In genomic region chr17:25414917-25415316, GRCm38 (mm10) we compare ENCODE assay signal across 13 mouse cellular contexts. TPM values are rescaled to one million over a fixed set of nuclear protein-coding genes. Genes with fewer than 3 reads are reported as not detected.
DNase-seq lines count a peak whose midpoint lies in the region; ATAC-seq and TF ChIP-seq lines count a peak whose summit lies in the region.
"Had no signal": no experiment of that assay in that cellular context is flagged by ENCODE, and none has a peak within 500 bp of the region (broad histone marks: within the 10 kb centered on the region; RNA-seq: fewer than 3 reads in every experiment).

No protein-coding gene starts in this region.

- H3K9ac ChIP-seq in heart, embryonic 15.5 days, result no peak overlapping the region
- H3K9ac ChIP-seq in embryonic facial prominence, embryonic 13.5 days, result no peak overlapping the region
- H3K9ac ChIP-seq in midbrain, embryonic 11.5 days (ENCODE audit: low read length), result no peak overlapping the region; the same call in 1 of the 2 replicates

- H3K9me3 ChIP-seq in heart, embryonic 15.5 days (replicated peaks), result no peaks in the 10 kb centered on the region
- no peaks in the 10 kb centered on the region for H3K9me3 ChIP-seq in E14TG2a.4 (ENCODE audit: low read length)
- H3K9me3 ChIP-seq in embryonic facial prominence, embryonic 13.5 days, result no peaks in the 10 kb centered on the region
- no peaks in the 10 kb centered on the region for H3K9me3 ChIP-seq in midbrain, embryonic 11.5 days (ENCODE audit: control insufficient read depth, low read length)

- no peak overlapping the region for H3K4me2 ChIP-seq in heart, embryonic 15.5 days
- H3K4me2 ChIP-seq in embryonic facial prominence, embryonic 13.5 days, result 0 out of 2 replicates have a peak overlapping the region, but pooled peaks have one; percentile 36
- no peak overlapping the region for H3K4me2 ChIP-seq in midbrain, embryonic 11.5 days

- H3K36me3 ChIP-seq in heart, embryonic 15.5 days, result no peaks in the 10 kb centered on the region
- H3K36me3 ChIP-seq in E14TG2a.4 (ENCODE audit: insufficient read depth, low read length), result no peaks in the 10 kb centered on the region
- H3K36me3 ChIP-seq in embryonic facial prominence, embryonic 13.5 days, result 0 out of 2 replicates have a peak, but pooled peaks cover 5% of the 10 kb centered on the region
- H3K36me3 ChIP-seq in midbrain, embryonic 11.5 days (ENCODE audit: control insufficient read depth, insufficient read depth, low read length), result no peaks in the 10 kb centered on the region

- no peak for ATAC-seq in heart, embryonic 15.5 days (replicated peaks; ENCODE audit: insufficient number of reproducible peaks, insufficient read depth, low FRiP score, low read depth)
- ATAC-seq in embryonic facial prominence, embryonic 13.5 days (ENCODE audit: insufficient number of reproducible peaks, insufficient read depth, low FRiP score, low TSS enrichment, low read depth), result no peak
- ATAC-seq in midbrain, embryonic 11.5 days (ENCODE audit: low FRiP score), result no peak

- peaks cover 74% of the 10 kb centered on the region for H3K4me1 ChIP-seq in heart, embryonic 15.5 days (replicated peaks)
- H3K4me1 ChIP-seq in E14TG2a.4 (replicated peaks; ENCODE audit: low read depth, low read length), result peaks cover 31% of the 10 kb centered on the region
- H3K4me1 ChIP-seq in embryonic facial prominence, embryonic 13.5 days, result peaks cover 74% of the 10 kb centered on the region
- peaks cover 47% of the 10 kb centered on the region for H3K4me1 ChIP-seq in midbrain, embryonic 11.5 days (ENCODE audit: control insufficient read depth, insufficient read depth, low read length)

- 43% methylated on average over 3 of the region's 3 CpGs for WGBS in heart, embryonic 15.5 days
- 15% methylated on average over 3 of the region's 3 CpGs for WGBS in embryonic facial prominence, embryonic 13.5 days
- WGBS in midbrain, embryonic 11.5 days, result 39% methylated on average over 3 of the region's 3 CpGs

- H3K27ac ChIP-seq in heart, embryonic 15.5 days, result peak overlapping the region; percentile 41
- H3K27ac ChIP-seq in embryonic facial prominence, embryonic 13.5 days, result peak overlapping the region; percentile 83
- peak overlapping the region; percentile 77 for H3K27ac ChIP-seq in midbrain, embryonic 11.5 days (ENCODE audit: low read depth, low read length)
- H3K27ac ChIP-seq: macrophage had no signal

- no peaks in the 10 kb centered on the region for H3K27me3 ChIP-seq in heart, embryonic 15.5 days
- H3K27me3 ChIP-seq in E14TG2a.4 (ENCODE audit: insufficient read depth, low read length), result no peaks in the 10 kb centered on the region
- H3K27me3 ChIP-seq in embryonic facial prominence, embryonic 13.5 days, result no peaks in the 10 kb centered on the region
- no peaks in the 10 kb centered on the region; the same call in 1 of the 2 replicates for H3K27me3 ChIP-seq in midbrain, embryonic 11.5 days (ENCODE audit: control insufficient read depth, insufficient read depth, low read length)

- no peak for TF ChIP-seq CTCF in E14TG2a.4 (conservative IDR thresholded peaks at IDR 0.05; ENCODE audit: low read length)

- no peak for DNase-seq in heart, postnatal 4 days
- peak; percentile 86 for DNase-seq in midbrain, embryonic 11.5 days (ENCODE audit: low spot score, missing footprints)
- DNase-seq in cerebellum, postnatal 4 days (ENCODE audit: low spot score in 2 of 2), result no peak
- no peak for DNase-seq in adrenal gland, postnatal 36 days
- DNase-seq in frontal cortex, adult 2 months (ENCODE audit: extremely low spot score in 1 of 2, low spot score in 1 of 2), result no peak
- DNase-seq: thymus, postnatal 36 days had no signal

- no peak overlapping the region for H3K4me3 ChIP-seq in heart, embryonic 15.5 days
- H3K4me3 ChIP-seq in E14TG2a.4 (replicated peaks; ENCODE audit: low read length), result 0 out of 2 replicates have a peak overlapping the region, but pooled peaks have one; percentile 10
- no peak overlapping the region for H3K4me3 ChIP-seq in embryonic facial prominence, embryonic 13.5 days
- no peak overlapping the region for H3K4me3 ChIP-seq in midbrain, embryonic 11.5 days (ENCODE audit: low read depth, low read length)

RNA-seq across cellular contexts. Expression of gene Cacna1h, which starts 18.7 kb away (rescaled TPM):
- polyA plus RNA-seq in heart, embryonic 15.5 days (2015; fragmentation: Nextera tagmentation; extraction: Ambion mirVana), result 5.5 and 6.5 TPM in 2 replicates
- total RNA-seq in heart, postnatal 4 days (2021), result 10 to 100 TPM; 14.5 to 19.1 TPM
- 6.2 and 8.6 TPM in 2 replicates for polyA plus RNA-seq in embryonic facial prominence, embryonic 13.5 days (2015; fragmentation: Nextera tagmentation; extraction: Ambion mirVana)
- polyA plus RNA-seq in midbrain, embryonic 11.5 days (2014; fragmentation: Nextera tagmentation; extraction: Ambion mirVana), result 3.5 and 4.3 TPM in 2 replicates
- 10 to 100 TPM; 58.7 to 97.3 TPM for total RNA-seq in adrenal gland, postnatal 36 days (2021)
- 72.9 and 77.0 TPM in 2 replicates for polyA plus RNA-seq in frontal cortex, adult 2 months (2012; rRNA removed)
- polyA plus RNA-seq: macrophage had no signal

RNA-seq across cellular contexts. Expression of gene Tekt4, which starts 39.5 kb away (rescaled TPM):
- polyA plus RNA-seq in heart, embryonic 15.5 days (2015; fragmentation: Nextera tagmentation; extraction: Ambion mirVana), result 0.41 and 0.45 TPM in 2 replicates
- total RNA-seq in heart, postnatal 4 days (2021), result under 1 TPM in 1 of 2 experiments, not detected in 1; 0.26 TPM
- not detected in 2 replicates for polyA plus RNA-seq in embryonic facial prominence, embryonic 13.5 days (2015; fragmentation: Nextera tagmentation; extraction: Ambion mirVana)
- polyA plus RNA-seq in midbrain, embryonic 11.5 days (2014; fragmentation: Nextera tagmentation; extraction: Ambion mirVana), result 0.12 TPM in 1 of 2 replicates, not detected in the other
- total RNA-seq in adrenal gland, postnatal 36 days (2021), result not detected
- polyA plus RNA-seq in frontal cortex, adult 2 months (2012; rRNA removed), result 0.61 and 1.1 TPM in 2 replicates
- total RNA-seq: CH12.LX; gastrocnemius, postnatal 14 days had no signal
- polyA plus RNA-seq: macrophage had no signal

RNA-seq across cellular contexts. Expression of gene Tpsg1, which starts 45.8 kb away (rescaled TPM):
- polyA plus RNA-seq in heart, embryonic 15.5 days (2015; fragmentation: Nextera tagmentation; extraction: Ambion mirVana), result 0.20 and 0.89 TPM in 2 replicates
- total RNA-seq in heart, postnatal 4 days (2021), result under 1 TPM in 1 of 2 experiments, not detected in 1; 0.24 TPM
- 1.0 and 2.2 TPM in 2 replicates for polyA plus RNA-seq in embryonic facial prominence, embryonic 13.5 days (2015; fragmentation: Nextera tagmentation; extraction: Ambion mirVana)
- not detected in 2 replicates for polyA plus RNA-seq in midbrain, embryonic 11.5 days (2014; fragmentation: Nextera tagmentation; extraction: Ambion mirVana)
- not detected for total RNA-seq in adrenal gland, postnatal 36 days (2021)
- not detected in 2 replicates for polyA plus RNA-seq in frontal cortex, adult 2 months (2012; rRNA removed)
- total RNA-seq: CH12.LX; gastrocnemius, postnatal 14 days; left cerebral cortex, postnatal 4 days had no signal
- polyA plus RNA-seq: macrophage had no signal

RNA-seq across cellular contexts. Expression of gene Tpsb2, which starts 48.8 kb away (rescaled TPM):
- polyA plus RNA-seq in heart, embryonic 15.5 days (2015; fragmentation: Nextera tagmentation; extraction: Ambion mirVana), result 8.5 and 9.4 TPM in 2 replicates
- total RNA-seq in heart, postnatal 4 days (2021), result 10 to 100 TPM; 11.1 to 15.7 TPM
- 0.95 and 3.7 TPM in 2 replicates for polyA plus RNA-seq in embryonic facial prominence, embryonic 13.5 days (2015; fragmentation: Nextera tagmentation; extraction: Ambion mirVana)
- not detected in 2 replicates for polyA plus RNA-seq in midbrain, embryonic 11.5 days (2014; fragmentation: Nextera tagmentation; extraction: Ambion mirVana)
- 1 to 10 TPM; 2.8 to 3.2 TPM for total RNA-seq in adrenal gland, postnatal 36 days (2021)
- not detected in 2 replicates for polyA plus RNA-seq in frontal cortex, adult 2 months (2012; rRNA removed)
- total RNA-seq: CH12.LX had no signal
- polyA plus RNA-seq: macrophage had no signal
